Mouse (Mus musculus): ENCODE measurements around the gene Cyp11a1.

DNA sequence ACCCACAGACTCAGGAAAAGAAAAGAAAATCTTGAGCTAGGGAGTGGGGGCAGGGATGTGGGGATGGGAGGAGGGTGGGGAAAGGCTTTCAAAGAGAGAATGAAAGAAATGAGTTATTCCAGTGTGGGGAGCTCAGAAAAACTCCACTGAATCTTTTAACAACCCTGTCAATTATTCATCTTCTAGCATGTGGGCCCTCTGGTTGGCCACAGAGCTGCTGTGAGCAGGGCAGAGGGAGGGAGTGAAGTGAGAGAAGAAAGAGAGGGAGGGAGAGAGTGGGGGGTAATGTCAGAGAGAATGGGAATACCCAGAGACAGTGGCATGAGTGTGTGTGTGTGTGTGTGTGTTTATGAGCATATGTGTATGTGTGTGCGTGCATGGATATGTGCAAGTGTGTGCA, 47.8 kb downstream of the Cyp11a1 start:
- TF ChIP-seq EP300 (IDR thresholded peaks at IDR 0.05; ENCODE audit: insufficient read depth, low read depth, low read length) (no peak), POLR2A (IDR thresholded peaks at IDR 0.05; ENCODE audit: insufficient read depth, low read length) (no peak), CTCF (IDR thresholded peaks at IDR 0.05; ENCODE audit: low read depth, low read length) (no peak)
